Mouse (Mus musculus) MEL (cell line): ENCODE data around the gene Gm10799. TPM values are rescaled to one million over a fixed set of nuclear protein-coding genes. Genes with fewer than 3 reads are reported as not detected.

Experiments
- DNase-seq: peaks from one replicate; pipeline ENCODE4 v3.0.0; 2011; ENCODE audit warnings: low read depth, low spot score
- H3K27ac ChIP-seq: 2 replicates; pipeline ENCODE4 v1.5.1; 2012; ENCODE audit warnings: low read depth, mild to moderate bottlenecking, control low read depth, low read length, moderate library complexity; ENCODE audit not compliant: control insufficient read depth
- H3K27me3 ChIP-seq, 2 experiments: fragments of 150-350 bp in 1 of 2; sonication (generic) in 1 of 2; 2 replicates each; pipeline ENCODE4 v1.6.1; 2012; ENCODE audit warnings: low read length in 2 of 2, mild to moderate bottlenecking in 2 of 2, improper control_type of control experiment in 1 of 2, moderate library complexity in 1 of 2; ENCODE audit not compliant: insufficient read depth in 2 of 2, control insufficient read depth in 1 of 2
- H3K36me3 ChIP-seq, 2 experiments: 2 replicates each; pipeline ENCODE4 v1.6.1; 2012 to 2014; ENCODE audit warnings: low read length in 2 of 2, improper control_type of control experiment in 1 of 2, inconsistent platforms in 1 of 2, mild to moderate bottlenecking in 1 of 2; ENCODE audit not compliant: insufficient read depth in 2 of 2, control insufficient read depth in 1 of 2
- H3K4me1 ChIP-seq, 2 experiments: fragments of 150-350 bp in 1 of 2; sonication (generic) in 1 of 2; 2 replicates each; pipeline ENCODE4 v1.6.1; 2012; ENCODE audit warnings: low read length in 2 of 2, improper control_type of control experiment in 1 of 2, mild to moderate bottlenecking in 1 of 2; ENCODE audit not compliant: insufficient read depth in 2 of 2, control insufficient read depth in 1 of 2
- H3K4me3 ChIP-seq, 2 experiments: fragments of 150-350 bp in 1 of 2; sonication (generic) in 1 of 2; 2 replicates each; pipeline ENCODE4 v1.5.1; 2012; ENCODE audit warnings: low read depth in 2 of 2, low read length in 2 of 2, mild to moderate bottlenecking in 2 of 2, moderate library complexity in 2 of 2, control low read depth in 1 of 2, improper control_type of control experiment in 1 of 2; ENCODE audit not compliant: control insufficient read depth in 1 of 2, insufficient read depth in 1 of 2
- H3K79me2 ChIP-seq: 2 replicates; pipeline ENCODE4 v1.6.1; 2012; ENCODE audit warnings: mild to moderate bottlenecking, low read length, moderate library complexity; ENCODE audit not compliant: control insufficient read depth, poor library complexity, insufficient read depth
- H3K9ac ChIP-seq: 2 replicates; pipeline ENCODE4 v1.6.1; 2012; ENCODE audit warnings: low read depth, mild to moderate bottlenecking, control low read depth, low read length, moderate library complexity; ENCODE audit not compliant: control insufficient read depth, poor library complexity, severe bottlenecking
- H3K9me3 ChIP-seq: fragments of 150-350 bp; sonication (generic); replicated peaks from 2 replicates; pipeline ENCODE4 v1.6.1; 2012; ENCODE audit warnings: mild to moderate bottlenecking, low read length, improper control_type of control experiment, moderate library complexity; ENCODE audit not compliant: insufficient read depth
- BHLHE40 ChIP-seq: IDR thresholded peaks from 2 replicates; pipeline ENCODE4 v1.6.1; 2012; ENCODE audit warnings: low read depth, mild to moderate bottlenecking, inconsistent platforms, low read length, improper control_type of control experiment, borderline replicate concordance
- CHD1 ChIP-seq: IDR thresholded peaks from 2 replicates; pipeline ENCODE4 v1.6.1; 2012; ENCODE audit warnings: low read depth, mild to moderate bottlenecking, inconsistent platforms, low read length, improper control_type of control experiment
- CHD2 ChIP-seq: IDR thresholded peaks from 2 replicates; pipeline ENCODE4 v1.6.1; 2011; ENCODE audit warnings: low read length, improper control_type of control experiment
- CTCF ChIP-seq, 3 experiments: IDR thresholded peaks in 2 of 3; conservative IDR thresholded peaks in 1 of 3; 2 replicates each; pipeline ENCODE4 v1.5.1; 2011 to 2012; ENCODE audit warnings: low read length in 3 of 3, low read depth in 2 of 3, mild to moderate bottlenecking in 2 of 3, improper control_type of control experiment in 1 of 3, inconsistent platforms in 1 of 3, mixed read lengths in 1 of 3, moderate library complexity in 1 of 3; ENCODE audit not compliant: control insufficient read depth in 1 of 3, insufficient read depth in 1 of 3, poor library complexity in 1 of 3, severe bottlenecking in 1 of 3
- ELF1 ChIP-seq: IDR thresholded peaks from 2 replicates; pipeline ENCODE4 v1.6.1; 2014; ENCODE audit warnings: low read depth, mild to moderate bottlenecking, inconsistent platforms, low read length, improper control_type of control experiment, moderate library complexity
- ETS1 ChIP-seq: IDR thresholded peaks from 2 replicates; pipeline ENCODE4 v1.6.1; 2012; ENCODE audit warnings: low read depth, mild to moderate bottlenecking, inconsistent platforms, low read length, improper control_type of control experiment, moderate library complexity
- HCFC1 ChIP-seq: IDR thresholded peaks from 2 replicates; pipeline ENCODE4 v1.6.1; 2012; ENCODE audit warnings: low read depth, mild to moderate bottlenecking, inconsistent platforms, low read length, improper control_type of control experiment, moderate library complexity
- MAFK ChIP-seq: IDR thresholded peaks from 2 replicates; pipeline ENCODE4 v1.6.1; 2011; ENCODE audit warnings: low read depth, mild to moderate bottlenecking, low read length, improper control_type of control experiment, borderline replicate concordance
- MYB ChIP-seq: IDR thresholded peaks from 2 replicates; pipeline ENCODE4 v1.6.1; 2011; ENCODE audit warnings: mild to moderate bottlenecking, low read depth, low read length, improper control_type of control experiment
- NRF1 ChIP-seq: IDR thresholded peaks from 2 replicates; pipeline ENCODE4 v1.6.1; 2014; ENCODE audit warnings: low read depth, mild to moderate bottlenecking, inconsistent platforms, low read length, improper control_type of control experiment, moderate library complexity; ENCODE audit not compliant: poor library complexity, insufficient read depth, severe bottlenecking
- POLR2A ChIP-seq, 2 experiments: IDR thresholded peaks; 2 replicates each; pipeline ENCODE4 v1.6.1; 2011 to 2012; ENCODE audit warnings: low read length in 2 of 2, mild to moderate bottlenecking in 2 of 2, control low read depth in 1 of 2, improper control_type of control experiment in 1 of 2, low read depth in 1 of 2, moderate library complexity in 1 of 2; ENCODE audit not compliant: control insufficient read depth in 1 of 2, insufficient read depth in 1 of 2, poor library complexity in 1 of 2
- POLR2AphosphoS2 ChIP-seq: IDR thresholded peaks from 2 replicates; pipeline ENCODE4 v1.6.1; 2011; ENCODE audit warnings: low read length, improper control_type of control experiment
- RAD21 ChIP-seq: IDR thresholded peaks from 2 replicates; pipeline ENCODE4 v1.6.1; 2011; ENCODE audit warnings: mild to moderate bottlenecking, low read depth, low read length, improper control_type of control experiment
- RCOR1 ChIP-seq: IDR thresholded peaks from 2 replicates; pipeline ENCODE4 v1.6.1; 2012; ENCODE audit warnings: low read depth, mild to moderate bottlenecking, inconsistent platforms, low read length, improper control_type of control experiment
- SMC3 ChIP-seq: IDR thresholded peaks from 2 replicates; pipeline ENCODE4 v1.6.1; 2011; ENCODE audit warnings: low read depth, low read length, improper control_type of control experiment
- TBP ChIP-seq: IDR thresholded peaks from 2 replicates; pipeline ENCODE4 v1.8.0; 2011; ENCODE audit warnings: low read depth, low read length, improper control_type of control experiment
- UBTF ChIP-seq: IDR thresholded peaks from 2 replicates; pipeline ENCODE4 v1.6.1; 2012; ENCODE audit warnings: low read depth, mild to moderate bottlenecking, inconsistent platforms, low read length, improper control_type of control experiment, moderate library complexity, borderline replicate concordance; ENCODE audit not compliant: insufficient read depth
- USF2 ChIP-seq, 2 experiments: IDR thresholded peaks; 2 replicates each; pipeline ENCODE4 v1.6.1; 2011 to 2012; ENCODE audit warnings: improper control_type of control experiment in 2 of 2, low read length in 2 of 2, borderline replicate concordance in 1 of 2, inconsistent platforms in 1 of 2, low read depth in 1 of 2, mild to moderate bottlenecking in 1 of 2; ENCODE audit not compliant: insufficient read depth in 1 of 2
- ZMIZ1 ChIP-seq: IDR thresholded peaks from 2 replicates; pipeline ENCODE4 v1.6.1; 2012; ENCODE audit warnings: low read depth, mild to moderate bottlenecking, inconsistent platforms, low read length, improper control_type of control experiment, moderate library complexity
- ZNF384 ChIP-seq: IDR thresholded peaks from 2 replicates; pipeline ENCODE4 v1.6.1; 2012; ENCODE audit warnings: low read depth, mild to moderate bottlenecking, inconsistent platforms, low read length, improper control_type of control experiment
- polyA plus RNA-seq, 2 experiments: library from polyadenylated mRNA; stranded (reverse) in 1 of 2; unstranded in 1 of 2; fragments of >175 nt in 1 of 2; fragments of >200 nt in 1 of 2; gene quantifications; 2 replicates each; pipeline versions ENCODE4 v1.2.1 to v1.2.4; 2012; ENCODE audit warnings: low replicate concordance in 2 of 2, low read depth in 1 of 2; ENCODE audit not compliant: insufficient read length in 2 of 2, insufficient read depth in 1 of 2, missing spikeins in 1 of 2
- total RNA-seq: library from RNA; depleted of rRNA; stranded (reverse); fragments of 300-350 nt; gene quantifications from 2 replicates; pipeline ENCODE4 v1.2.3, GENCODE M21; 2012

The Gm10799 gene
- total and polyA plus RNA-seq, 3 experiments, result not detected

GRCm38 (mm10) chr2:104034832-104035472 is 33.4 kb downstream of the Gm10799 start (continued):
- TF ChIP-seq ZNF384, result no peak
- no peak for TF ChIP-seq MAFK
- TF ChIP-seq CTCF (IDR thresholded peaks at IDR 0.05 in 2 of 3, conservative IDR thresholded peaks at IDR 0.05 in 1 of 3; ENCODE audit: control insufficient read depth in 1 of 3, insufficient read depth in 1 of 3, low read depth in 2 of 3, low read length in 3 of 3, poor library complexity in 1 of 3, severe bottlenecking in 1 of 3), result peak; percentile 77 to 95 (median 92)

DNA sequence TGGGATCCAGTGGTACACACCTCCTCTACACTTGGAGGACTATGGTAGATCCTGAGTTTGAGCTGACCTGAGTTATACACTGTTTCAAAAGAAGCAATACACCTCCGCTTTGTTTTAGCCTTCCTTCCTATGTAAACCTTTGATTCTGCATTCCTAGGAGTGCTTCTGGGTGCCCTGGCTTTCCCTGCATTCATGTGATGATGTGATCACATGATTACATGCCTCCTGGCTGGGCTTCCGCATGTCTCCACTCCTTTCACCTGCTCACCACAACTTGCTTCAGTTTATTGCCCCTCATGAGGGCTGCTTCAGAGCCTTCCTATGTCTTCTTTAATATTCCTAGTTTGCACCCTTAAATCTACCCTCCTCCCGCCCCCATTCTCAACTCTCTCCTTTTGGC is 36.3 kb downstream of the Gm10799 start:
- DNase-seq, result no peak
- TF ChIP-seq RAD21 (no peak), ZNF384 (no peak), POLR2AphosphoS2 (no peak), CHD1 (no peak), ELF1 (no peak), MAFK (no peak), USF2 (IDR thresholded peaks at IDR 0.05; ENCODE audit: borderline replicate concordance in 1 of 2, insufficient read depth in 1 of 2, low read depth in 1 of 2, low read length in 2 of 2) (no peak), BHLHE40 (no peak), SMC3 (no peak), MYB (no peak)
- peaks cover 8 to 10% of the 10 kb centered on the region in 2 experiments; a peak in 3 of 4 replicates for H3K4me1 ChIP-seq
- no peaks in the 10 kb centered on the region for H3K27me3 ChIP-seq
- H3K27ac ChIP-seq, result no peak overlapping the region
- no peaks in the 10 kb centered on the region for H3K9me3 ChIP-seq
- no peak overlapping the region for H3K9ac ChIP-seq
- H3K4me3 ChIP-seq, result no peak overlapping the region
- peaks cover 10 to 22% of the 10 kb centered on the region in 2 experiments for H3K36me3 ChIP-seq
- peaks cover 16% of the 10 kb centered on the region for H3K79me2 ChIP-seq

DNA sequence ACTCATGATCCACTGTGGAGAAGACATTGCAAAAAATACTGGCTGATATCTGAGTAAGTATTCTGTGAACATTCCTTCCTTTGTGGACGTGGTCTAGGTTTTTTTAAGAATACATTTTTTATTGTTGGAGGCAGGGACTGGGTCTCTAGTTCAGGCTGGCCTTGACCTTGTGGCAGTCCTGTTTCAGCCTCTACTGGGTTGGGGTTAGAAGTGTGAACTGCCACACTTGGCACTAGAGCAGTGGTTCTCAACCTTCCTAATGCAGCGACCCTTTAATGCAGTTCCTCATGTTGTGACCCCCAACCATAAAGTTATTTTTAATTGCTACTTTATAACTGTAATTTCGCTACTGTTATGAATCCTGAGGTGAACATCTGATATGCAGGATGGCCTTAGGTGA is 38.0 kb downstream of the Gm10799 start:
- no peaks in the 10 kb centered on the region for H3K9me3 ChIP-seq
- peaks cover 8 to 11% of the 10 kb centered on the region in 2 experiments for H3K4me1 ChIP-seq
- peaks cover 16% of the 10 kb centered on the region for H3K79me2 ChIP-seq
- H3K4me3 ChIP-seq, result no peak overlapping the region
- H3K27ac ChIP-seq, result no peak overlapping the region
- TF ChIP-seq MAFK (no peak), TBP (no peak), NRF1 (no peak), POLR2A (IDR thresholded peaks at IDR 0.05; ENCODE audit: control insufficient read depth in 1 of 2, insufficient read depth in 1 of 2, low read depth in 1 of 2, low read length in 2 of 2, poor library complexity in 1 of 2) (no peak), ETS1 (no peak), RCOR1 (no peak), ZMIZ1 (no peak), ZNF384 (no peak), CHD2 (no peak), UBTF (no peak), ELF1 (no peak), HCFC1 (no peak), SMC3 (no peak)
- TF ChIP-seq, all 39 proteins: peak for 0
- H3K36me3 ChIP-seq, result peaks cover 2 to 14% of the 10 kb centered on the region in 2 experiments
- no peak overlapping the region for H3K9ac ChIP-seq
- no peaks in the 10 kb centered on the region for H3K27me3 ChIP-seq
- DNase-seq, result no peak
